37 mouse cellular contexts compared by ENCODE assay signal in the genomic region with DNA sequence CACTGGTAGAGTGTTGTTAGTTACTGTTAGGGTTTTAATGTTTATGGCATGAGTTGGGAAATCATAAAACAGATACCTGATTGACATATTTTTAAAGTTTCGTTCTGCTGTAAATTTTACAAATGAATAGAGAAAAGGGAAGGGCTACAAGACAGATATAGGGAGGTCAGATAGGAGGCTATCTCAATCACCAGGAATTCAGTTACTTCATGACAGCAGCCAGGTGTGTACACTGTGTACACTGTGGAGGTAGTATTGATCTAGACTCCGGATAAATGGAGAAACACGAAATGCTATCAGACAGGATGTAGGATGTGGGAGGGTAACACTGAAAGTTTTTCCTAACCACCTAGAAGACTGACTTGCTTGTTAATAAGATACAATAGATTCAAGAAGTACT. TPM values are rescaled to one million over a fixed set of nuclear protein-coding genes. Genes with fewer than 3 reads are reported as not detected.
"Had no signal": no experiment of that assay in that cellular context is flagged by ENCODE, and none has a peak within 500 bp of the region (broad histone marks: within the 10 kb centered on the region; RNA-seq: fewer than 3 reads in every experiment).

No protein-coding gene starts in this region.

- H3K36me3 ChIP-seq: embryonic facial prominence, embryonic 12.5 days; embryonic facial prominence, embryonic 13.5 days; embryonic facial prominence, embryonic 15.5 days; forebrain, embryonic 12.5 days; forebrain, embryonic 15.5 days had no signal

- H3K4me3 ChIP-seq: embryonic facial prominence, embryonic 10.5 days; embryonic facial prominence, embryonic 12.5 days; embryonic facial prominence, embryonic 13.5 days; embryonic facial prominence, embryonic 15.5 days; erythroblast, embryonic 14.5 days; forebrain, embryonic 10.5 days; forebrain, embryonic 12.5 days; forebrain, embryonic 13.5 days; forebrain, embryonic 15.5 days; gastrocnemius, adult 2 months; heart, adult 2 months had no signal

- H3K4me1 ChIP-seq: embryonic facial prominence, embryonic 10.5 days; embryonic facial prominence, embryonic 12.5 days; embryonic facial prominence, embryonic 13.5 days; embryonic facial prominence, embryonic 15.5 days; forebrain, embryonic 10.5 days; forebrain, embryonic 12.5 days; forebrain, embryonic 13.5 days; forebrain, embryonic 15.5 days had no signal

- H3K9ac ChIP-seq: embryonic facial prominence, embryonic 12.5 days; embryonic facial prominence, embryonic 13.5 days; embryonic facial prominence, embryonic 15.5 days; forebrain, embryonic 12.5 days; forebrain, embryonic 13.5 days; forebrain, embryonic 15.5 days; forebrain, postnatal 0 days had no signal

- H3K27ac ChIP-seq: embryonic facial prominence, embryonic 10.5 days; embryonic facial prominence, embryonic 12.5 days; embryonic facial prominence, embryonic 13.5 days; embryonic facial prominence, embryonic 15.5 days; forebrain, embryonic 10.5 days; forebrain, embryonic 12.5 days; forebrain, embryonic 13.5 days; forebrain, embryonic 15.5 days; gastrocnemius, adult 2 months; heart, adult 2 months had no signal

- H3K9me3 ChIP-seq: embryonic facial prominence, embryonic 10.5 days; embryonic facial prominence, embryonic 12.5 days; embryonic facial prominence, embryonic 13.5 days; embryonic facial prominence, embryonic 15.5 days; forebrain, embryonic 10.5 days; forebrain, embryonic 12.5 days; forebrain, embryonic 13.5 days; forebrain, embryonic 15.5 days had no signal

- H3K27me3 ChIP-seq: embryonic facial prominence, embryonic 12.5 days; embryonic facial prominence, embryonic 13.5 days; embryonic facial prominence, embryonic 15.5 days; forebrain, embryonic 12.5 days; forebrain, embryonic 13.5 days; forebrain, embryonic 15.5 days had no signal

- DNase-seq: cerebellum, adult 9-10 months; cerebellum, adult 9-11 months; cerebellum, postnatal 10 days; cerebellum, postnatal 14 days; cerebellum, postnatal 25 days; cerebellum, postnatal 36 days; embryo, embryonic 11 days; forebrain, postnatal 0 days; gastrocnemius, adult 2 months; gastrocnemius, postnatal 10 days; gastrocnemius, postnatal 14 days; gastrocnemius, postnatal 25 days; gastrocnemius, postnatal 36 days; heart, adult 11 months; heart, adult 18-20 months; heart, adult 2 months had no signal

RNA-seq across cellular contexts. Expression of gene A4gnt, which starts 57.0 kb away (rescaled TPM):
- total RNA-seq: common myeloid progenitor, adult 5-6 weeks; gastrocnemius, adult 18-20 months; gastrocnemius, adult 2 months; gastrocnemius, adult 8-10 months; gastrocnemius, postnatal 10 days; gastrocnemius, postnatal 14 days; gastrocnemius, postnatal 25 days; gastrocnemius, postnatal 36 days; gastrocnemius, postnatal 4 days; granulocyte monocyte progenitor cell, adult 5-6 weeks; heart, adult 18-20 months; heart, adult 2 months; heart, adult 8-10 months had no signal
- polyA plus RNA-seq: embryonic facial prominence, embryonic 10.5 days; embryonic facial prominence, embryonic 11.5 days; embryonic facial prominence, embryonic 12.5 days; embryonic facial prominence, embryonic 13.5 days; embryonic facial prominence, embryonic 14.5 days; embryonic facial prominence, embryonic 15.5 days; erythroblast, embryonic 14.5 days; forebrain, embryonic 10.5 days; forebrain, embryonic 11.5 days; forebrain, embryonic 12.5 days; forebrain, embryonic 13.5 days; forebrain, embryonic 14.5 days; forebrain, embryonic 15.5 days; forebrain, embryonic 16.5 days; forebrain, postnatal 0 days; gonadal fat pad, adult 2 months; heart, adult 2 months had no signal
